Mouse (Mus musculus): ENCODE measurements around the gene Paqr5. TPM values are rescaled to one million over a fixed set of nuclear protein-coding genes. Genes with fewer than 3 reads are reported as not detected.

Paqr5 gene
- total RNA-seq, 2 experiments from 2014 or later, result not detected

DNA sequence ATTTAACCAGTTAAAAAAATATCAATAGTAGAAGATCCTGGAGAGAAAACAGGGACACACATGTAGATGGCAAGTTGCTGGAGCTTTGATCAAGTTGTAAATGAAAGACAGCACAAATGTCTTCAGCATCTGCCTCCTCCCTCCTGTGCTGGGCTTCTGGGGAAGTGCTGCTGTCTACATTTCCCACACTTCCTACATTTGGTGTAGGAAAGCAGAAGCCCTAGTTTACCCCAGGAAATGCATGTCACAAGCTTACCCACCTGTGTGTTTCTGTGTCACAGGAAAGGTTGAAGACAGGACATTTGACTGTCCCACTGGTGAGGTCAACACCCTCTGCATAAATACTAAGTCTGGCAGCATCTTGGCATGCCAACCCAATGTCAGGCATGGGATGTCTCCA is 71.9 kb downstream of the Paqr5 start:
- DNase-seq, result no peak

DNA sequence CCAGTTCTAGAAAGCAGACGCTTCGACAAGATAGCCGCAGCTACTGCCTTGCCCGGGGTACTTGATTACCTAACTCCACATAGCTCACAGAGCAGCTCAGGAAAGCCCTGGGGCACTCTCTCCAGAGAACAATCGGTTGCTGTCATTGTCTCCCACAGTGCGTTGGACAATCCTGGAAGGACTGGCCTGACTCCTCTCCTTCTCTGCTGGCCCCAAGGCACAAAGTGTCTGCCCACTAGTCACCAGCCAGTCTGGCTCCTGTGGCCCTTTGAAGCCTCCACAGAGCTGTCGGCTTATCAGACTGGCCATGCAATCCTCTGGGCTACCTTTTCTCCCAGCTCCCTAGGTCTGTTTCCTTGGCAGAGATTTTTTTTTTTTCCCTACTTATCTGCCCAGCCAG is 74.4 kb downstream of the Paqr5 start:
- no peak for DNase-seq

DNA sequence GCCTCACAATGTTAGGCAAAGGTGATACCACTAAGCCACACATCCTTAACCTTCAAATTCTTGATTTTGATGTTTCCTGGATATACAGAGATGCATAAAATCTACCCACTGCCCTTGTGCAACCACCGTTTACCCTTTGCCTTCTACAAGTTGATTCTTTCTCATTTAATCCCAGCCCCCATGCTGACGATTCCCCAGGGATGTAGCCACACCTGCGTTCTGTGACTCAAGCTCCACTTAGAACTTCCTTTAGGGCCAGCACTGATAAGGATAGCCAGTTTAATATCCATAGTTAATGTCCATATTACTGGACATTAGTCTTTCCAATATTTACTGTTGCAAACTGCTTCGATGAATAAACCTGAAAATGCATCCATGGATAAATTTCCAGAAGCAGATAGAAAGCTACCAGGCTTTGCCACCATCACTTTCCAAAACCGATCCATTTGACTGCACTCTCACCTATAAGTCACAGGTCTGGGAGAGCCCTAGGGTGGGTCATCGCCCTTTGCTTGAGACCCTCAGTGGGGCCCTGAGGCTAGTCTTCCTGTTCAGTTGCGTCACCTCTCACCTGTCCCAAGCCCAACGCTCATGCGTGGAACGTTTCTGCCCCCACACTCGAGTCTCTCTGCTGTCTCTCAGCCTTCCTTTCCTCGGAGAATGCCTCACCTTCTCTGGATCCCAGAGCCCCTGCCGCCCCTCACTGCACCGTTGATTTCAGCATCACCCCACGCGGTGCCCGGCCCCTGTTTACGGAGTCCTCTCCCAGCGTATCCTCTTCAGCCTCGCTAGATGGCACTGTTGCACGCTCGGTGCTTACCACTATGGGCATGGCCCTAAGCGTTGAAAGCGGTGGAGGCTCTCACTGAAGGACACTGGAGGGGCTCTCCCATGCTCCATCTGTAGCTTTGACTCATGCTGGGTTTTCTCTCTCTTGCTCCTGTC is 79.0 kb downstream of the Paqr5 start:
- peak; percentile 50 for DNase-seq

DNA sequence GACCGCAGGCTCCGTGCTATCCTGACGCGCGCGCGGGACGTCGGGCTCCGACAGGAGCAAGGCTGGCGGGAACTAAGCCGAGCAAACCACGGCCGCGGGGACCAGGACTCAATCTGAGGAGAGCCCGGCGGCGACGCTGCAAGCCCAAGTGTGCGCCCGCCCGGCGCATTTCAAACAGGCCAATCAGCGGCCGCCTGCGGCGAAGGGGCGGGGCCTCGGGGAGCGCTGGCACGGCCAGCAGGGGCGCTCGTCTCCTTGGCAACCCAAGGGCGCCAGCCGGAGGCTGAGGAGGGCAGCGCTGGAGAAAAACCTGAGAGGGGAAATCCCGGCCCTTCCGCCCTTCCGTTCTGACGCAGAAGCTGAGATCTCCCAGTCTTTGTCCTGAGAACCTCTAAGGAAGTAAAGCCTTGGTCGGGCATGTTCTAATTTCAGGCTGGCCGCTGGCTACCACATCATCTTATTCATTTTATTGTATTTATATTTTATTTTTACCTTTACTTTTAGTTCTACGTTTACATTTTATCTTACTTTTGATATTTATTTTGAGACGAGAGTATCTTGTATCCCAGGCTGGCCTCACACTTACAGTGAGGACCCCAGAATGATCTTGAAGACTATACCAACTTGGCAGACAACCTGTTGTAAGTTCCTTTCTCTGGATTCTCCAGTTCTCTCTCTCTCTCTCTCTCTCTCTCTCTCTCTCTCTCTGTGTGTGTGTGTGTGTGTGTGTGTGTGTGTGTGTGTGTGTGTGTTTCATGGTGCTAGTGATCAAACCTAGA is 79.8 kb downstream of the Paqr5 start, which contains the start of gene Kif23:
TSS of gene Kif23 (minus strand) at position 152 of the 779 bp plus-strand sequence.
- DNase-seq, result peak; percentile 95

- no peak for DNase-seq
Observed at GRCm38 (mm10) chr9:61945973-61946611, 80.6 kb downstream of the Paqr5 start.

GRCm38 (mm10) chr9:61941054-61941453 is 85.6 kb downstream of the Paqr5 start:
- DNase-seq, result no peak

DNA sequence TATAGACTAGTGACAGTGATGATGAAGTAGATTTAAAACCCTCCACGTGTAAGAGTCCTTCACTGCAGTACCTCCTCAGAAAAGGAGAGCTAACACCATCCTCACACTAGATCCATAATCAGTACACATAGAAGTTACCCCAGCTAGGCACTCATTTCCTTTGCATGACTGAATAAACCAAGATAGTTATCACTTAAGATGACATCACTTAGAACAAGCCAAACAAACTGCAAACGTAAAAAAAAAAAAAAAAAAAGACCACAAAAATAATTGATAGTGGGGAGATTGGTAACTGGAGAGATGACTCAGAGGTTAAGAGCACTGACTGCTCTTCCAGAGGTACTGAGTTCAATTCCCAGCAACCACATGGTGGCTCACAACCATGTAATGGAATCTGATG is 93.3 kb downstream of the Paqr5 start:
- no peak for DNase-seq

DNA sequence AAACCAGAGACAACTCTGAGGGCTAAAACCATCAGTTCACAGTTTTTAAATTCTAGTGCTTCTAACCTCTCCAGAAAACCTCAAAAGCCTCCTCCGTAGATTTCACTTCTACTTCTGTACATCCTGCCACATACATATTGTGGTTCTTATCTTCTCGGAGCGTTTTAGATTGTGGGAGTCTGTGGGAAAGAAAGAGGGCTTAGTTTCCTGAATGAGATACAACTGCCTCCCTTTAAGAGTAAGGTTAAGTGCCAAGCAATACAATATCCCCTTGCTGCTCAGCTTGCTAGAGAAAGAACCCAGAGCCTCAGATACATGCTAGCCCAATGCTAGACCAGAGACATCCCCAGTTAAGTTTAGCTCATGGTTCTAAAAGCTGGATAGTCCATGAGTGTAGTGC is 94.6 kb downstream of the Paqr5 start:
- no peak for DNase-seq

DNA sequence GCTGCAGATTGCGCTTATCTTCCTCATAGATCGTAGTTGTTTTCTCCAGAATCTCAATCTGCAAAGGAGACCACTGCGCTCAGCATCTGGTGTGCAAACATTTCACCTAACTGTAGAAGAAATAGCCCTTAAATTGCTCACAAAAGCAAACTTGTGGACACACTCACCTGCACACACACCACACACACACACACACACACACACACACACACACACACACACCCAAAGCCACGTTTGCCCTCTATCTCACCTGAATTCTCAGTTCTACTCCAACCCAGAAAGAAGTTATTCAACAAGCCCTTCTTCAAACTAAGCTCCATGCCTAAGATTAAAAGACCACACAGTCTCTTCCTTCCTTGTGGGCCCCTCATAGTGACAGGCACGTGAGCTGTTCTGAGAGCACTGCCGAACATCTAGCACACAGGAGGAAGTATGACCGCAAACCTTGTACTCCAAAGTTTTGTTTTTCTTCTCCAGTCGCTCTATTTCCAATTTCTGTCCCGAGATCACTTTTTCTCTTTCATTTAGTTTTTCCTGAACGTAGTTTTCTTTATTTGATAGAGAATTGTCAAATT is 101.5 kb downstream of the Paqr5 start:
- DNase-seq, result no peak

GRCm38 (mm10) chr9:61920331-61920730 is 106.3 kb downstream of the Paqr5 start:
- DNase-seq, result no peak

GRCm38 (mm10) chr9:61919464-61919863 is 107.2 kb downstream of the Paqr5 start:
- no peak for DNase-seq

DNA sequence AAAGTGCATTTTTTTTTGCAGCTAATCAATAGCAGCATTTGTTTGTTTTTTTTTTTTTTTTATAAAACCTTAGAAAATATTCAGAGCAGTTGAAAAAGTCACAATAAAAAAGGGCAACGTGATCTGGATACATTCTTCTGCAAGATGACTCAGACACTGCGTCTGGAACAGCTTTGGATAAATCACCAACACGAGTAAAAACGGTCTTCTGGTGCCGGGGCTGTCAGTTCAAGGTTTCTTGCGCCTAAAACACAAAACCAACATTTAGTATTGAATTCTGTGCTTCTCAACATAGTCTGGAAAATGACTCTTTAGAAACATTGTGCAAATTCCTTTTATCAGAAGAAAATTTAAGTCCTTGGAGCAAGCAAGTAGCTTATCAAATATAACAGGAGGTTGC is 109.2 kb downstream of the Paqr5 start:
- DNase-seq, result no peak

- no peak for DNase-seq
Observed at GRCm38 (mm10) chr9:61916986-61917385, 109.7 kb downstream of the Paqr5 start.

DNA sequence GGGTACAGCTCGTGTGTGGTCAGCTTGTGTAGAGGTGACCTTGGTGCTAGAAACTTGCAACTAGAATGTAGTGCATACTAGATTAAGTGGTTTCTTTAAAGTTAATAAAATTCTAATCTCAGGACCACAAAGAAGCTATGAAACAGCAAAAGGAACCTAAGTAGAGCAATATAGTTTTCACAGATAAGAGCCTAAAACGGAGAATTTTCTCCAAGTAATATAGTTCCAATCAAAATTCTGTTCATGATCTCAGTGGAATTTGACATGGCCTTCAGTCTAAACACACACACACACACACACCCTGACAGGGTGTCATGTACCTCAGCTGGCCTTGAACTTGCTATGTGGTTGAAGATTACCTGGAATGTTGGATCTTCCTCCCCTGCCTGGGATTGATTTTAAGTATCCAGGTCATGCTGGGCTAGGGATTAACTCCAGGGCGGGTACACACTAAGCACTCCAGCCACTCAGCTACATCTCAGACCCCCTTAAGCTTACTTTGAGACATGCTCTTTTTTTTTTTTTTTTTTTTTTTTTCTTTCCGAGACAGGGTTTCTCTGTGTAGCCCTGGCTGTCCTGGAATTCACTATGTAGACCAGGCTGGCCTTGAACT is 111.2 kb downstream of the Paqr5 start:
- DNase-seq, result no peak

DNA sequence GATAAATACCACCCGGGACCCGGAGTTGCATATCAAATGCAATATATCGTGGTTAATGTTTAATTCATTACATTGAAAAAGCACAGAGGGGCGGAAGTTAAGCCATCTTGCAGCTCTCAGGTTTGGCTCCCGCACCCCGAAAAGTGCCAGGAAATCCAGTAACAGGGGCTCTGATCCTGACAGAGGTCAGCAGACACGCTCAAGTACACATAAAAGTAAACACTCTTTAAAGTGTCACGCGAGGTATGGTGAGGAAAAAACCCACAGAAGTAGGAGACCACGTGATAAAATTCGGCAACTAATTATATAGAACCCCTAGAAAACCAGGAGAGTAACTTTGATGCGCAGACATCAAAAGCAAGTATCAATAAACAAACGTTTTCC is 111.7 kb downstream of the Paqr5 start:
- no peak for DNase-seq

DNA sequence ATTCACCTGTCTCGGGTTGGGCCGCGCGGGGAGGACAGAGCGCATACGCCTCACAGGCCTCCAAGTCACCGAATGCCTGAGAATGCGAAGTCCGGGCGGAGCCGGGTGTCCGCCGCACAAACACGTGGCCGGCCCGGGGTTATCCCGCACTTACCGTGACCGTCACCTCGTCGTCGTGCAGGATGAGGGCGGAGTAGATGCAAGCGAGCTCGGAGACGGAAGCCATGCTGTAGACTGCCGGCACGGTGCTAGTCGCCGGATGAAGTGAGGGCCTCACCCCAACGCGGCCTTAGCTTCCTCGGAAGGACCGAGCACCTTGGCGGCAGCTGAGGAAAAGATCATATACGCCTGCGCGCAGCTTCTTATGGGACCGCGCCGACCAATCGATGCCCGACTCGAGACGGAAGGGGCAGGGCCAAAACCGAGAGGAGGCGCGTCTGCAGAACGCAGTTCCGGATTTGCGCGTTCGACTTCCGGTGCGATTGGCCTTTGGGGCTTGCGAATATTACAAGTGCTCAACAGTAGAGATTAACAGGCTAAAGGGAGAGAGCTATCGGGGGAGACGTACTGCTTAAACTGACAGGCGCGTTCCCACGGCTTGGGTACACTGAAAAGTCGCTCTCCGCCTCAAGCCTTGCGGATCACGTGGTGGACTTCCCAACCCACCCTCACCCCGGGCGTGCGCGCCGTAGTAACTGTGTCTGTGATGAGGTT is 112.3 kb downstream of the Paqr5 start, which contains the start of gene Rplp1:
TSS of gene Rplp1 (minus strand) at position 340 of the 714 bp plus-strand sequence.
- DNase-seq, result peak; percentile 95

DNA sequence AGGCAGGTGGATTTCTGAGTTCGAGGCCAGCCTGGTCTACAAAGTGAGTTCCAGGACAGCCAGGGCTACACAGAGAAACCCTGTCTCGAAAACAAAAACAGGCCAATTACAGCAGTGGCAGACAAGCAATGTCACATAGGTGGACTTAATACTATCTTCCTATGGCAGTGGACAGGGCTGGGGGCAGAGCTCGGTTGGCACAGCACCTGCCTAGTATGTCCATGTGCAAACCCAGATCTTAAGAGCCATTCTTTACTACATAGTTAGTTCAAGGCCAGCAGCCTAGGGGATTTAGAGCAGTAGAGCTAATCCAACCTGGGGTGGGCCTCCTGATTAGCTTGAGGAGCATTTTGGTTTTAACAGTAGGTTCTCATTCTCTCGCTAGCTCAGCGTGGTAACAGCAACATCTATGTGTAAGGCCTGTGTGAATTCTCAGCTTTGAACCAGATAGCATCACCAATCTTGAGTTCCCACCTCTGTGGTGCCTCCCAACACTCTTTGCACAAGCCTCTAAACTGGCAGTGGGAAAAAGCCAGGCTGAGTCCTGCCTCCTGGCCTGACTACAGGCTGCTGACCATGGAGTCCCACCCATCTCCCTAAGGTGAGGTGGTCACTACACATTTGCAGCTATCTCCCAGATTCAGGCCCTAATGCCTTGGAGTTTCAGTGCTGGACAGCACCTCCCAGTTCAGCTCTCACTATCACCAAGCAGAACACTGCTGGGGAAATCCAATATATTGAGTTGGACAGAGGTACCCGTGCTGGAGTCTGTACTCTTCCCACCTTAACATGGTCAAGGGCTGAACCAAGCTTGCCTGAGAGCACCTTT is 115.1 kb downstream of the Paqr5 start:
- DNase-seq, result no peak

- no peak for DNase-seq
Observed at GRCm38 (mm10) chr9:61910526-61911256, 116.0 kb downstream of the Paqr5 start.

DNA sequence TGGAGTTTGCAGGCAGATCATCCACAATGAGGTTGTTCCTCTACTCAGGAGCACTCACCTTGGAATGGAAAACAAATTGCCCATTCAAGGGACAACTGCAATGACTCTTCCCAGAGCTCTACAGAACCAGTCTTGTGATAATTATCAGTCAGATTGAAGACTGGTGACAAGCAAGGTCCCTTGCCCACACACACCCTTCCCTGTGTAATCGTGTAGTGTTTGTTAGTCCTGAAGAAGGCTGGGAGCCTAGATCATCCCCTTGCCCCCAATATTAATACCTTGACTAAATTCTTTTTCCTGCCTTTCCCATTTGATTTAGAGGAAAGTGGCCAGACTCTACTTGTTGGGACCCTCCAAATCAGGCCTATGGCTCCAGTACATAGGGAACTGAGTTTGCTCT is 117.0 kb downstream of the Paqr5 start:
- no peak for DNase-seq

Measured in gastrocnemius, postnatal 25 days (tissue).